Mouse (Mus musculus) 3134 (cell line): ENCODE measurements at regions not wholly inside any gene's neighbourhood (a gene's known extent, or its start where the extent isn't known, plus 50 kb on each side); places are given as distances from the start of the nearest gene placed in this dataset.
A peak's percentile ranks its signal among the peaks of the same experiment; 100 is the strongest.

Source experiments
- DNase-seq: peaks from one replicate; pipeline ENCODE4 v3.0.0-alpha.2; 2011; ENCODE audit warnings: low spot score; ENCODE audit not compliant: insufficient read length; ENCODE audit errors: extremely low read depth

DNA sequence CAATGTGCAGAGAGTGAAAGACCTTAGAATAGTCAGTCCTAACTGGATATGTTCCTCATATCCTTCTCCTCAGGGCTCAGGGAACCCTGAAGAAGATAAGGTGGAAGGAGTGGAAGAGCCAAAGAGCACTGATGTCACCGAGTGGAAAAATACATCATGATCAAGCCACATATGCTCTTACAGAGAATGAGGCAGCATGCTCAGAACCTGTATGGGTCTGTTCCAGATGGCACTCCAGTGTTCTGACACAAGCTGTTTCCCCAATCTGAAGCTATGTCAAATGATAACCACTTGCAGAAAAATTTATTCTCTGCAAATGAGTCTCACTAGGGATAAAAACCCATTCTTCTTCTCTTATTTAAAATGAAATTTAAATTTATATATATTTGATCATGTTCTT lies 572.6 kb upstream of the Robo2 start:
- no peak for DNase-seq

DNA sequence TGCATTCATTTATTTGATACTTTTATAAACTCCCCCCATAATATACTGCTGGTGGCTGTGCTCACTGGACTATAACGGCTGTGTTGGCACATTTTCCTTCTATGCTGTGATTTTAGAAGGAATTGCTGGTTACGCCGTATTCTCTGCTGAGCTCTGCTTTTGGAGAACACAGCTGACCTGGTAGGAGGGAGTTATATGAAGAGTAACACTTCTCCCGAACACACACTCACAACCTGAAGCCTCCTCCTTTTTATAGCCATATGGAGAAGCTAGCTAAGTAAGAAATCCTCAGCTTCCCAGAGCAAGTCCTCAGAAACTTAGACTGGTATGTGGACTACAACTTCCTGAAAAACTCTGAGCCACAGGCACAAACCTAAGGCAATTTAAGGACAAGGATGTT lies 554.5 kb upstream of the Robo2 start:
- no peak for DNase-seq

- no peak for DNase-seq
These were observed 518.1 kb upstream of the Robo2 start for GRCm38 (mm10) chr16:74929739-74930138.

GRCm38 (mm10) chr16:74900835-74901234 lies 489.2 kb upstream of the Robo2 start:
- DNase-seq, result peak; percentile 16

GRCm38 (mm10) chr16:74887724-74888123 lies 476.1 kb upstream of the Robo2 start:
- no peak for DNase-seq

DNA sequence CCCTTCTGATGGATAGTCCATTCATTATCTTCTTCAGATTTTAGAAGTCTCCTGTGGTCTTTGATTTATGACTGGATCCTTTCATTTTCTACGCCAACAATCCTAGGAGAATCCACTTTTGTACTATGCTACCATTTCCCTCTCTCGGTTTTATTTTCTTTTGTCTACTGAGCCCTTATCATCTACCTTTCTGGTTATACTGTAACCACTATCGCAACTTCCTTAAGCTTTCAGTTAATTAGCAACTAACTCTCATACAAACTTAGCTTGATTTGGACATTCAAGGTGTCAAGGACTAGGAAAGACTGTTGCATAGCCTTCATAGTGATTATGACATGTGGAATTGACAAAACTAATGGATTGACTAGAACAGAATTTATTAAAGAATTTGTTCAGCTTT lies 467.0 kb upstream of the Robo2 start:
- DNase-seq, result no peak

- no peak for DNase-seq
These were observed 462.1 kb upstream of the Robo2 start for GRCm38 (mm10) chr16:74873756-74874155.

DNA sequence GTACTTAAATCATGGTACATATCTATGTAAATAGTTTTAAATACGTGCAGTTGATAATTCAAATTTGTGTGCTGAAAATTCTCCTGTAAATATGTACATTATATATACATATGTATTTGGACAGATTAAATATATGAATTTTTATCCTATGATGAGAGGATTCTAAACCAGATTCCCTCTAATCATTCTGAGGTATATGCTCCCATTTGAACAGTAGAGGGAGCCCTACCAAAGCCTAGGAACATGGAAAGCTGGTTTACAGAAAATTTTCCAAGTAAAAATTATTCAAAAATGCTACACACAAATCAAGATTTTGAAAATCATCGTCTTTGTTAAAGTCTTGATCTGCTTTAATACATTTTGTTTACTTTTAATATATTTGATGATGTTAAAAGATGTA lies 446.1 kb upstream of the Robo2 start:
- DNase-seq, result no peak

DNA sequence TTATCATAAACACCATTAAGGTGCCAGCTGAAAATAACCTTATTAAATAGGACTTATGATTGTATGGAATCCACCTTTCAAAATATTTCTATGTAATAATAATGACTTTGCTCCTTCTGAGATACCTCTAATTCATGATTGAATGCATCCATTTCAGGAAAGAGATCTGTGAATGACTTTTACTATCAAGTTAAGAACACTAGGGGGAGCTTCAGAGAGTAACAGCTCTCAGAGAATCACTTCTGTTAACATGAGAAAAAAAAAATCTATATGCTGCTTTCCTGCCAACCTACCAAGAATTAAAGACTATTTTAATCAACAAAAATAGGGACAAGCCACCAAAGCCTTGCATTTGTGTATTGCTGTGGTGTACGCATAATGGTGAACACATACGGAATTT lies 428.4 kb upstream of the Robo2 start:
- no peak for DNase-seq

DNA sequence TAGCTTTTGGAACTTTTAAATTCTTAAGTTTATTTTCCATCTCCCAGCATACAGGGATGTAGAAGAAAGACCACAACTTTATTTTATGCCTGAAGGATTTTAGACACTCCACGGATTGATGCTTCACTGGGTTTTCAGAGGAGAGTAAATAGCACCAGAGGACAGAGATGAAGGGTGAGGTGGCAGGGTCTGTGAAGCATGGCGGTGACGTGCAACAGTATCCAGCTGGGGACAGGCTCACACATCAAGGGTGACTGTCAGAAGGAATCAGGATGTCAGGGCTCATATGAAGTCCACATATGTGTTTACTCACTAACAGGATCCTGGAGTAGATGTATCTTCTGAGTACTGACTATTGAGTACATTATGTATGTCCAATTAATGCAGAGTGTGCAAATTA lies 402.8 kb upstream of the Robo2 start:
- no peak for DNase-seq

- no peak for DNase-seq
These were observed 397.7 kb upstream of the Robo2 start for GRCm38 (mm10) chr16:74809154-74809825.

GRCm38 (mm10) chr16:74806775-74807174 lies 395.1 kb upstream of the Robo2 start:
- DNase-seq, result no peak

GRCm38 (mm10) chr16:74801296-74801695 lies 389.7 kb upstream of the Robo2 start:
- no peak for DNase-seq

DNA sequence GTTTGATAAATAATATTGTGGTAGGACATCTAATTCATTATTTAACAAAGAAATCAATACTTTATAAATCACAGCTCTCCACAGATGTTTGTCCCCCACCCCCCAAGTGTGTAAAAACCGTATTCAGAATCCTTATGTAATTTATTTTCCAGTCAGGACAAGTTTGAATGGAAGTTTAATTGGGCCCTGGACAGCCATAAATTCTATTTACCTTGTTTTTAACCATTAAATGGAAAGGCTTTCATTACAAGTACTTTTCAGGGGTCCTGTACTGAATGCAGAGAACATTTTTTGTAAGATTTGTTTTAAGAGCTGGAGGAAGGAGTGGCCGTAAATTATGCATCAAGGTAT lies 384.7 kb upstream of the Robo2 start:
- DNase-seq, result no peak

DNA sequence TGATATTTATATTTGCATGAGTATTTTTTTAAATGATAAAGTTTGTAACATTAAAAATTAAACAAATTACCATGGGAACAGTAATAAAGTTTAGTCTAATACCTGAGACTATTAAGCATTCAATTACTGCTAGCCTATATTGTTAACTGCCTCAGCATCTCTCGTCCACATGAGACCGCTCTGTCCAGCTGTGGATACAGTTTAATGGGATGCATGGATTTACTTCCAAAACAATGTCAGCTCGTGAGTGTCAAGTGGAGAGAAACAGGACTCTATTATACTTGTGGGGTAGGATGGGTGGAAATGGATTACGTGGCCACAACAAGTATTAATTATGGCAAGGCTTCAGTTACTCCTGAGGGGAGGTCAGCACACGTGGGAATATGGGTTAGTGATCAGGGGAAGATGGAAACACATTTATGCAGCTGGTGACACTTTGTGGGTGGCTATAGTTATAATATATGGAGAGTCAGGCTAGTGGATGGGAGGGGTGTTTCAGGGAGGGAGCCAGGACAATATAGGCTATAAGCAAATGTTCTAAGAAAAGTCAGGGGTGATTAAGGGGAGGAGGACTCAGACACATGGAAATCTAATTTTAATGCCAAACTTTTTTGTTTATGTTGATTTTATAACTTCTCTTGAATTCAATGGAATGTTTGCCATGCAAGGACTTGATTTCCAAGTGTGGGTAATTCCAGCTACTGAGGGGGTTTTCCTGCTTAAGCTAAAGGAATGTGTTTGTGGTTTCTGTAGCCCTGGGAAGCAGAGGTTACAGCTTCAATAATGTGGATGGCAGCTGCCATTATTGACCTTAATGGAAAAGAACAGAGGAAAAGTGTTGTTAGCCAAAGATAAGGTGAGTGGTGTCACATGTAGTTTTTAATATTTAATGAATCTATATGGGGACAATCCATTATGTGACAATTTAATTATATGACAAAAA lies 384.0 kb upstream of the Robo2 start:
- DNase-seq, result no peak

- DNase-seq, result no peak
These were observed 373.9 kb upstream of the Robo2 start for GRCm38 (mm10) chr16:74785365-74786119.

- no peak for DNase-seq
These were observed 368.8 kb upstream of the Robo2 start for GRCm38 (mm10) chr16:74780388-74780787.

DNA sequence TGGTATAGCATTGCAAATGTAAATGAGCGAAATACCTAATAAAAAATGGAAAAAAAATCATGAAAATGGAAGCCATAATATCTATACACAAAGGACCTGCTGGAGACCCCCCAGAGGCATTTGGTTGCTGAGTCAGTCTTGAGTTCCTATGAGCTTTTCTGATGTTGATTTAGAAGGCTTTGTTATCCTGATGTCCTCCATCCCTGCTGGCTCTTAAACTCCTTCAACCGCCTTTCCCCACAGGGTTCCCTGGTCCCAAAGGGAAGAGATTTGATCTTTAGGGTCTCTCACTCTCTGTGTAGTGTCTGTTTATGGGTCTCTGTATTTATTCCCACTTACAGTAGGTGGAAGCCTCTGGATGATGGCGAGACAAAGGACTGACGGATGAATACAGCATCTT lies 356.6 kb upstream of the Robo2 start:
- DNase-seq, result no peak

- DNase-seq, result no peak
These were observed 345.2 kb upstream of the Robo2 start for GRCm38 (mm10) chr16:74756720-74757345.

DNA sequence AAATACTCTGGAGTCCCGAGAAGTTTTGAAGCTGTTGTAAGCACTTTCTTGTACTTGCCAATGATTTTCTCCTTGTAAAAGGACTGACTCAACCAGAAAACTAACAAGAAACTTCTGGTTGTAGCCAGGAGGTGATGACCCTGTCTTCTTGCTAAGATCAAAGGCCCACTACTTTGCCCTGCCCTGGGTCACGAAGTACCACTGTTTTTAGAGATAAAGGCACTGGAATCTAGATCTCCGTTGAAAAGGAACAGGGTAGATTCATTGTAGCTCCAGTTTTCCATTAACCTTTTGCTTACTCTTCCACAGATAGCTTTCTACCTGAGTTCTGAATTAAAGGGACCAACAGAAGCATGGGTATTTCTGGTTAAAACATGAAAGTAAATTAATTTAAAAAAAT lies 339.3 kb upstream of the Robo2 start:
- no peak for DNase-seq

GRCm38 (mm10) chr16:74749006-74749405 lies 337.4 kb upstream of the Robo2 start:
- no peak for DNase-seq
